Mouse (Mus musculus): Measurements from ENCODE around the gene Natd1.
"Not testable (repeated sequence)": the region's sequence is repeated elsewhere in the genome, so short reads cannot be mapped to it uniquely, and the experiment has no call there.

Natd1 gene

DNA sequence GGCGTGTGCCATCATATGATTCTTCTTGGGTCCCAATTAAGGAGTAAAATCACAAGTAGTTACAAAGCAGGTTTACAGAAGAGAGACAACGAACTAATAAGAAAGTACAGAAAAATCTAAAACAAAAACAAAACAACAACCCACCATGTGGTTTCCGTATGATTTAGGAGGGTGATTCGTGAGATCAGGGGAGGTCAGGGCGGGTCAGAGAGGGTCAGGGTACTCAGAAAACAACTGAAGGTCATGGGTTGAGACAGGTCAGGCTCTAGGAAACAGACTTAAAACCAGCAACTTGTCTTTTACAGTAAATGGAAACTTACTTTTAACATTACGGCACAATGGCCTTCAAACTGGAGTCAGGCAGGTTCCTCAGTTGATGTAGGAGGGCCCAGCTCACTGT lies 24.3 kb downstream of the Natd1 start:
- DNase-seq (ENCODE audit: low read depth, low spot score) = no peak

DNA sequence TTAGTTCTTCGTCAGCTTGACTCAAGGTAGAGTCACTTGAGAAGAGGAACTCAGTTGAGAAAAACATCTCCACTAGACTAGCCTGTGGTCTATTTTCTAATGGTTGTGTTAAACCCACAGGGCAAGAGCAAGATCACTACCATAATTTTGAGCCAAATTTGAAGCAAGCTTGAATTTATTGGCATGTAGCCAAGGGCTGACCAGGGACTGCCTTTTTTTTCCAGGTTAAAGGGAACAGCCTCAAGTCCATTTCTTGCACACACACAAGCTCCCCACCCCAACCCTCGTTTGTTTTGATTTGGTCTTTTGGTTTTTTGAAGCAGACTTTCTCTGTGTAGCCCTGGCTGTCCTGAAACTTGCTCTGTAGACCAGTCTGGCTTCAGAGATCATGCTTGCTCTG lies 24.7 kb downstream of the Natd1 start:
- DNase-seq (ENCODE audit: low read depth, low spot score) = no peak

DNA sequence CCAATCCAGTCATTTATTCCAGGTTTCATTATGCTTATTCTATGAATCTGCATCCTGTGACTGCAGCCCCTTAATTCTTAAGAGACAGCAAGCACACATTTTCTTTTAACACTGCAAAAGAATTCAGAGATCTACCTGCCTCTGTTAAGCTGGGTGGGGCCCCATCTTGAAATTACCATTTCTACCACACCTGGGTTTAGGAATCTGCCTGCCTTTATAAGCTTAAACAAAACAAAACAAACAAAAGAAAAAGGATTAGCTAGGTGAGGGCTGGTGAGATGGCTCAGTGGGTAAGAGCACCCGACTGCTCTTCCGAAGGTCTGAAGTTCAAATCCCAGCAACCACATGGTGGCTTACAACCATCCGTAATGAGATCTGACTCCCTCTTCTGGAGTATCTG lies 27.6 kb downstream of the Natd1 start:
- not testable (repeated sequence) for DNase-seq (ENCODE audit: low read depth, low spot score)

DNA sequence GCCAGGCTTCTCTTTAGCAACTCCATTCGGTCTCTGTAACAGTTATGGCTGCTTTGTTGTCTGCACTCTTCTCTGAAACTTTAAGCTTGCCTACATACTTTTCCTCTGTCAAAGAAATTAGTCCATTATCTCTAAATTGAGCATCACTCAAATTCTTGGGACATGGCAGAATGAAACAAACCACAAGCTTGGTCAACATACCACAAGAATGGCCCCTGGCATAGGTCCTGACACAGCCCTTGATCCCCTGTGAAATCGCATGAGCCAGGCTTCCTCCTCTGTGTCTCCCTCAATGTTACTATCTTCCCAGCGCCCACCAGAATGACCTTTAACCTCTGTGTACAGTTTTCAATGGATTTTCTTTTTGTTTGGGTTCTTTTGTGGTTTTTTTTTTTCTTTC lies 32.2 kb downstream of the Natd1 start:
- DNase-seq (ENCODE audit: low read depth, low spot score) = peak; percentile 44

DNA sequence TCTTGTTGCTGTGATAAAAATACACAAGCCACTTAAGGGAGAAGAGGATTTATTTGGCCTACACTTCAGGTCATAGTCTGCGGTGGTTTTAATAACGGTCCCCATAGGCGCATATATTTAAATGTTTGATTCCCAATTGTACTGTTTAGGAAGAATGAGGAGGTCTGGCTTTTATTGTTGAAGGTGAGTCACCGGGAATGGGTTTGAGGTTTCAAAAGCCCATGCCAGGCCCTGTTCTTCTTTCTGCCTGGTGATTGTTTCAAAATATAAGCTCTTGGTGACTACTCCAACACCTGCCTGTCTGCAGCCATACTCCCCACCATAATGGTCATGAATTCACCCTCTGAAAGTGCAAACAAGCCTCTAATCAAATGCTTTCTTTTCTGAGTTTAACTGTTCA lies 34.0 kb downstream of the Natd1 start:
- DNase-seq (ENCODE audit: low read depth, low spot score) = peak; percentile 63

DNA sequence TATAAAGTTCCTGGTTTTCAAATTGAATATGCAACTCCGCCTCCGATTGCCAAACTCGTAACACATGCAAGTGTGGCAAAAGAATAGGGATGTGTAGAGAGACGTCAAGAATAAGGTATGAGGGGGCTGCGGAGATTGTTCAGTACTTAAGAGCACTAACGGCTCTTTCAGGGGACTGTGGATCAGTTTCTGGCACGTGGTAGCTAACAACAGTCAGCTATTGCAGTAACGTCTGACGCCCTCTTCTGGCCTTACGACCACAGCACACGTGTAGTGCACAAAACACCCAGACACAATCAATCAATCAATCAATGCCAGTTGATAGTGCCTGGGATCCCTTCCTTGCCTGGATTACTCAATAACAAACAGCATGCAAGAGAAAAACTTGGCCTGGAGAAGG lies 35.1 kb downstream of the Natd1 start:
- peak; percentile 81 for DNase-seq (ENCODE audit: low read depth, low spot score)

DNA sequence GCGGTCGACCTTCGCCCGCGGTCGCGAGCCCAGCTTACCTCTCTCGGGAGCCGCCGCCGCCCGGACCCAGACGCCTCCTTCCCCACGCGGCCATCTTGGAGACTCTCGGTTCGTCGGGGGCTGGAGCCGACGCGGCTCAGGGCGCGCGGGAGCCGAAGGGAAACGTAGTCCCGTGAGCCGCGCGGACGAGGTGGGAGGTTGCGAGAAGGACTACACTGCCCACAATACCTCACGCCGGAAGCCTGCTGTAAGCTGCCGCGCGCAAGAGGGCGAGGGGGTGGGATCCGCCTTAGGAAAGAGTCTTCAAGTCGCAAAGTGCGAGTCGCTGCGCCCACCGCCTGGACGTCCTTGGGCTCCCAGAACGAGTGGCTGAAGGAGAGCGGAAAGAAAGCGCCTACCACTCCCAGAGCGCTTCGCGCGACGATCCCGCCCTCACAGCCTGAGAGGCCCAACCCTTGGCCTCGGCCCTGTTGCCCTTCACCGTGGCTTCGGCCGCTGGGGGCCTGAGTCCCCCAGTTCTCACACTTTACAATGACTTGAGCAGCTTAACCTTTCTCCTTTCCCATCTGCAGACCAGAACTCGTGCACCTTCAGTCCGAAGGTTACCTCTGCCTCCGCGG lies 35.8 kb downstream of the Natd1 start, which contains the start of gene Tmem11:
TSS of gene Tmem11 (minus strand) at position 598 of the 620 bp plus-strand sequence.
- DNase-seq (ENCODE audit: low read depth, low spot score) = peak; percentile 96

DNA sequence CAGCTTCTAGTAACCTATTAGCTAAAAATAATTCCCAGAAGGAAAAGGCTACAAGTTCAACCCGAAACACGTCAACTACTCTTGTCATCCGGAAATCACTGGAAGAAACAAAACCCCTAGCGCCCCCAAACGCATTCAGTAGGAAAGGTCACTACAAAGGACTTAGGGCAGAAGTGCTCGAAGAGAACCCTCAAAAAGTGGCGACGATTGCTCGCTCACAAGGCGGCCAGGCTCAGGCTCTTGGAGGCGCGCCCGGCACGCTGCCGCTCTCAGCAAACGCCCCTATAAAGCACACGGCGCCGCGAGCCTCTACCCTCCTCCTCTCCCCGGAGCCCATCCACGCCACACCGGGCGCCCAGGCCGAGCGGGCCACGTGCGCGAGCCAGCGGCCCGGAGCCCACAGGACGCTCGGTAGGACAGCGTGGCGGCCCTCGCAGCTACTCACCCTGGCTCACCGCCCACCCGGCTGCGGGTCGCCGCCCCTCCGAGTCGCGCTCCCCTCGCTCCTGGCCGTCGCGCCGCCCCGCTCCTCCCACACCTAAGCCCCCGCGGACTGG lies 36.4 kb downstream of the Natd1 start:
- peak; percentile 67 for DNase-seq (ENCODE audit: low read depth, low spot score)

DNA sequence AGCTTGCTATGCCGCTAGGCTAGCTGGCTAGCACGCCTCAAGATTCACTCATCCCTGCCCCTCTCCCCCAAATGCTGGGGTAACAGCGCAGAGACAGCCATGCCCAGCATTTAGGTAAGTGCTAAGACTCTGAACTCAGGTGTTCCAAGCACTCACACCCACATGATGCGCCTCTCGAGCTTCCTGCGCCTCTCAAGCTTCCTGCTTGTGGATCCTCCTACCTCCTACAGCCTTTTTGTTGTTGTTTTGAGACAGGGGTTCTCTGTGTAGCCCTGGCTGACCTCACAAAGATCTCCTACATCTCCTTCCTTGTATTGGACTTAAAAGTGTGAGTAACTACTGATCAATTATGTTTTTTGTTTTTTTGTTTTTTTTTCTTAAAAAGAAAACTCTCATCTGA lies 41.4 kb downstream of the Natd1 start:
- no peak for DNase-seq (ENCODE audit: low read depth, low spot score)

DNA sequence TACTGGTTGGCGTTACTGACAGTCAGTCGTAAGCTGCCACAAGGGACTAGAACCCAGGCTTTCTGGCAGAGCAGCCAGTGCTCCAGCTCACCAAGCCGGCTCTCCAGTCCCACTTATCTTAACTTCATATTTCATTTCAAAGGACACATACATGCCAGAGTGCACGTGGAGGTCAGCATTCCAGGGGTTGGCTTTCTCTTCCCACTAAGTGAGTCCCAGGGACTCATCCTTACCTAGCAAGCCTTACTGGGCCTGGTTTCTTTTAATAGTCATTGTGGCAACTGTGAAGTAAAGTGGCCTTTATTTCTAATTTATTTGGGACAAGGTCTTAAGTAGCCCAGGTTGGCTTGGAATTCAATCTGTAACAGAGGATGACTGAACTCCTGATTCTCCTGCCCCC lies 43.1 kb downstream of the Natd1 start:
- no peak for DNase-seq (ENCODE audit: low read depth, low spot score)

DNA sequence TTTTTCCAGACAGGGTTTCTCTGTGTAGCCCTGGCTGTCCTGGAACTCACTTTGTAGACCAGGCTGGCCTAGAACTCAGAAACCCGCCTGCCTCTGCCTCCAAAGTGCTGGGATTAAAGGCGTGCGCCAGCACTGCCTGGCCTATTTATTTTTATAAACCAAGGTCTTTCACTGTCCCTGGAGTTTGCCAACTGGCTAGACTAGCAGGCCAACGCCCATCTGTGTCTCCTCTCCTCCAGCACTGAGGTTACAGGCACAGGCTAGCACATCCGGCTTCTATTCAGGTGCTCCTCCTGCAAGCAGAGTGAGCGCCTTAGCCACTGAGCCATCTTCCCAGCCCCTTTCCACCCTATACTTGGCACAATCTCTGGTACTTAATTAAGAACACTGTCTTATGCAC lies 45.1 kb downstream of the Natd1 start:
- not testable (repeated sequence) for DNase-seq (ENCODE audit: low read depth, low spot score)

DNA sequence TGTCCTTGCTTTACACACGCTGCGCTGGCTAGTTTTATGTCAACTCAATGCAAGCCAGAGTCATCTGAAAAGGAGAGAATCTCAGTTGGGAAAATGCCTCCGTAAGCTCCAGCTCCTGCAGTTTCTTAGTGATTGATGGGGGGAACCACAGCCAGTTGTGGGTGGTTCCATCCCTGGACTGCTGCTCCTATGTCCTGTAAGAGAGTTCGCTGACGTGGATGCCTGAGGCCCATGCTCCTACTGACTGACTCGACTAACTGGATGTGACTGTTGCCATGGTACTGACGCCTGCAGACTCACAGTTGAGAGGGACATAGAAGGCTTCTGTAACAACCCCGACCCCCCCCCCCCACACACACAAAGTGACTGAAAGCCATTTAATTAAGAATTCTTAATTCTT lies 46.6 kb downstream of the Natd1 start:
- no peak for DNase-seq (ENCODE audit: low read depth, low spot score)

DNA sequence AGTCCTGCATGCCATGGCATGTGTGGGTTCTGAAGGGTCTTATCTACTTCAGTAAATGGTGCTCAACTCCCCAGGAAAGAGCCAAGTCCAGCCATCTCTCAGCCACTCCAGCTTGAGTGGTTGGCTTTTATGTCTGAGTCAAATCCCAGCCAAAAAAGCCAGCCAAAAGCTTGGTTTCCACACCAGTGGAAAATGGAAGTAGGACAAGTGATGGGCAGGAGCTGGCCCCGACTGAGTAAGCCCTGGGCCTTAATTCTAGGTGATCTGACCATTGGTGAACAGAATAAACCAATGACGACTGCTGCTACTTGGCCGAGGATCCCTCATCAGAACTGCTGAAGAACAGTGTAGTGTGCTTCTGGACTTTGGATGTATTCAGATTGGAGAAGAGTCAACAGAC lies 47.1 kb downstream of the Natd1 start:
- no peak for DNase-seq (ENCODE audit: low read depth, low spot score)

DNA sequence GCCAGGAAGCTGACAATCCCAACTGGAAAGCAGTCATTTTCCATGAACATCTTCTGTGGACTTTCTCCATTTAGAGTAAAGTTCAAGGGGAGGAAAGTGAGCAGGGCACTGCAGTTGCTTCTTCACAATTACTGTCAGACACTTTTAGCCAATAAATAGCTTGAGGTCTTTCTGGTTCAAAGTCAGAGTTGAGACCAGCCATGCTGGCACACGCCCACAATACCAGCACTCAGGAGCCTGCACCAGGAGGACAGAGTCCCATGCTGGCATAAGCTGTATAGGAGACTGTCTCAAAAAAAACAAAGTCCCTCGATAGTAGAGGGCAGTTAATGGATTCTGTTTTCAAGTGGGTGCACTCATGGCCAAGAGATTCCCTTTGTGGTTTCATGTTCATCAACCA lies 48.5 kb downstream of the Natd1 start:
- DNase-seq (ENCODE audit: low read depth, low spot score) = no peak

DNA sequence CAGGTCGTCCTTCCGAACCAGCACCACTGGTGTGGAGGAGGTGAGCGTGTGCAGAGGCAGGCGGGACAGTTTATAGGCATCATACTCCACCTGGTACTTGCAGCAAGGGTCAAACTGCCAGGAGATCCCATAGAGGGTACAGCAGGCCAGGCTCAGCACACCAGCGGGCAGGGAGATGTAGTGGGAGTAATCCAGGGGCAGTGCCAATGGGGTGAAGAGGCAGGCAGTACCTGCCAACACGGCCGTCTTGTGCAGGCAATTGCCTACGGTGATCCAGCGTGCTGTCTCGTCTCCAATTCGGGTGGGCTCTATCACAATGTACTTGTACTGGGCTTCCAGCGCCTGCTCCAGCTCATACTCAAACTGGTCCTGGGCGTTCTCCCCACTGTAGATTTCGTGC lies 49.6 kb downstream of the Natd1 start:
- DNase-seq (ENCODE audit: low read depth, low spot score) = no peak

DNA sequence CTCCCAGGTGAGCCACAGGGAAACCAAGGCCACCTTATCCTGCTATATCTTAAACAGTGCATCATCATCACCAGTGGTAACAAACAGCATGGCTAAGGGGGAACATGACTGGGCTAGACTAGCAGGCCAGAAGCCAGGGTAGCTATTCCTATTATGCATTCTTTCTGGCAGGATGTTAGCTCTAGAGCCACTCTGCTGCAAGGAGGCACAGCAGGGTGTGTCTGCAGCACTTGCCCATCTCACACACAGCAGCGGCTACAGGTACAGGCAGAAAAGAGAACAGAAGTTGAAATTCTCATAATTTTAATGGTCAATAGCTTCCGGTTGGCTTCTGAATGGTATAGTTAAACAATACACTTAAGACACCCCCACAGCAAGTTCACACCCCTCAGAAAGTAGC lies 50.4 kb downstream of the Natd1 start:
- DNase-seq (ENCODE audit: low read depth, low spot score) = no peak

DNA sequence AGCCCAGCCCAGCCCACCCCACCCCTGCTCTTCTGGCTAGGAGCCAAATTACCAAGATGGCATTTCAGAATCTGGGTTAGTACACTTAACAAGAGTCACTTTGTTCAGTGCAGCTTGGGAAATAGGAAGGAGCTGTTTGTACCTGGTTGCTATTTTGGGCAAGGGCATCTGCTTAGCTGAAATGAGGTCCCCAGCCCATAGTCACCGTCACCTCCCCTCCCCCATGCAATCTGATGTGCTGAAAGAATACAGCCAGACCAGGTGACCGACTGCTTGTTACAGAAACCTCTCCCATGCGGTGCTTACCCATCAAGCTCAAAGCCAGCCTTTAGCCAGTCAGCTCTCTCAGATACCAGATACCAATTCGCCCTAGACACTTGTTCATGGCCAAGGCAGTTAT lies 51.4 kb downstream of the Natd1 start:
- DNase-seq (ENCODE audit: low read depth, low spot score) = no peak

DNA sequence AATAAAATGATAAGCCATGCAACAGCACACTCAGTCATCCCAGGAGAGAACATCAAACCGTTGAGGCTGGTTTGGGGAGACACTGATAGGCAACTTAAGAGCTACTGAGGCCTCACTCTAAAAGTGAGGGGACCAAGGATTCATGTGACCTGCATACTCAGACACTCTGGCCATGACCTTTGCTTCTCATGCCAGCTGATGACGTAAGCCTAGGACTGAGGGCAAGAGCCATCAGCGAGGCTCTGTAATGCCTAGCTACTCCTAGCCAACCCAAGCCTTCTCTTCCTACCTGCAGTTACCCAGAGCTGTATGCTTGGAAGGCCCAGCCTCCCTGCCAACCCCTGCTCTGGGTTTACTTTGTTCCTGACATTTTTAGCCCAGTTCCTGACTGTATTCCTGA lies 52.6 kb downstream of the Natd1 start:
- DNase-seq (ENCODE audit: low read depth, low spot score) = no peak

DNA sequence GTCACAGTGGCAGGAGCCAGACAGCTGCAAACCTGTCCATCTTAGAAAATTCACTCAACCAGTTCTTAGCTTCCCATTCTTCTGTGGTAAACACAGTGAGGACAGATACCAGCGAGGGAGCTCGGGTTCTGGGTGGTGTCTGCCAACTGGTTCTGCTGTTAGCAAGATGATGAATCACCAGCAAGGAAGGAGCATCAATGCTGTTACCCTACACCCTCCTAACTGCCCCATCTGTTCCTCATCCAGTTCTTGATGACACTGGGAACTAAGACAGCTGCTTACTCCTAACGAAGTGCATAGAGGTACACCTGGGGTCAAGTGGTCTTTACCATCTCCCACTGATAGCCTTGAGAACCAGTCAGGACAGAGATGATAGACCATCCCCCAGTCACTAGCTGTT lies 58.0 kb downstream of the Natd1 start:
- DNase-seq (ENCODE audit: low read depth, low spot score) = peak; percentile 66

All from 3T3-L1 (cell line).